Mouse (Mus musculus): Measurements from ENCODE around the gene Slc16a8. TPM values are rescaled to one million over a fixed set of nuclear protein-coding genes. Genes with fewer than 3 reads are reported as not detected.
A peak's percentile ranks its signal among the peaks of the same experiment; 100 is the strongest.
"Not testable (repeated sequence)": the region's sequence is repeated elsewhere in the genome, so short reads cannot be mapped to it uniquely, and the experiment has no call there.

The Slc16a8 gene
- total RNA-seq, 2 experiments from 2014 or later: 0.17 TPM

DNA sequence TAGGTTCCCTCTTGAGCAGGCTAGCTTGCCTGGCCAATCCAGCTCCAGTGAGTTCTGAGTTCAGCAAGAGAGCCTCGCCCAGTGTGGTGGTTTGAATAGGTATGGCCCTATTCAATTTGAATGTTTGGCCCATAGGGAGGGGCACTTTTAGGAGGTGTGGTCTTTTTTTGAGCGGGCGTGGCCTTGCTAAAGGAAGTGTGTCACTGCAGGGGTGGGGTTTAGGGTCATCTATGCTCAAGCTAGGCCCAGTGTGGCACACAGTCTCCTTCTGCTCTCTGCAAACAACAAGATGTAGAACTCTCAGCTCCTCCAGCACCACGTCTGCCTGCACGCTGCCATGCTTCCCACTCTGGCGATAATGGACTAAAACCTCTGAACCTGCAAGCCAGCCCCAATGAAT, 9.2 kb upstream of the Slc16a8 start:
- DNase-seq (ENCODE audit: low spot score in 2 of 2): no peak

DNA sequence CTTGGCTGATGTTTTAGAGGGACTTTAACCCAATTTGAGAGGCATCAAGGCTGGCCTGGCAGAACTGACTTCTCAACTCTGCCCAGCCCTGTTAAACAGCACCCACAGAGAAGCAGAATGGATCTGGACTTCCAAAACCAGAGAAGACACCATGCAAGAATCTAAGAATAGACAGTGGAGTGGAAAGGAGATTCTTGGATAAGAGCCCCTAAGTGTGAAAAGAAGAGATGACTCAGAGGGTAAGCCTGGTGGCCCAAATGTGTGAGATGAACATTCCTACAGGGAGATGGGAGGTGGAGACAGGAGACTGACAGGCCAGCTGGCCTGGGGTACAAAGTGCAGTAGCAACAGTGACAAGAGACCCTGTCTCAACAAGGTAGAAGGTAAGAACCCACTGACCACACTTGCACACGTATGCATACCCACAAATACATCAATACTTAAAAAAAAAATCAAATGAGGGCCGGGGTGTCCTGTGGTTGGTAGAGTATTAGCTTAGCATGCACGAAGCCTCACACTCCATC, 8.3 kb upstream of the Slc16a8 start:
- DNase-seq (ENCODE audit: low spot score in 2 of 2): no peak

DNA sequence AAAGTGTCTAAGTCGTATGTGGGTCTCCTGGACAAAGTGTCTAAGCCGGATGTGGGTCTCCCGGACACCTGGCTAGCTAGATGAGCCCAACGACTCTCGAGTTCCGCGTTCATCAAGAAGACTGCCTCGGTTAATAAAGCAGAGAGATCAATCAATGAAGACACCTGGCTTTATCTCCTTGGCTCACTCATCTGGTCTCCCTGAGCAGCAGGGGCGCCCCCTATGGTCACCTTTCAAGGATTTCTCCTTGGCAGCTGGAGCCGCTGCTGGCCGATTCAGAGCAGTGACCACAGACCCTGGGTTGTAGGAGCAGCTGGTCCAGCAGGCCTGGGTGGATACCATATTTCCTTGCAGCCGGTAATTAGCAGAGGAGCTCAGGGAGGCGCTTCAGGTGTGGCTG, 7.8 kb upstream of the Slc16a8 start:
- no peak for DNase-seq (ENCODE audit: low spot score in 2 of 2)

- DNase-seq (ENCODE audit: low spot score in 2 of 2): no peak
These were observed 7.2 kb upstream of the Slc16a8 start for GRCm38 (mm10) chr15:79261757-79262156.

DNA sequence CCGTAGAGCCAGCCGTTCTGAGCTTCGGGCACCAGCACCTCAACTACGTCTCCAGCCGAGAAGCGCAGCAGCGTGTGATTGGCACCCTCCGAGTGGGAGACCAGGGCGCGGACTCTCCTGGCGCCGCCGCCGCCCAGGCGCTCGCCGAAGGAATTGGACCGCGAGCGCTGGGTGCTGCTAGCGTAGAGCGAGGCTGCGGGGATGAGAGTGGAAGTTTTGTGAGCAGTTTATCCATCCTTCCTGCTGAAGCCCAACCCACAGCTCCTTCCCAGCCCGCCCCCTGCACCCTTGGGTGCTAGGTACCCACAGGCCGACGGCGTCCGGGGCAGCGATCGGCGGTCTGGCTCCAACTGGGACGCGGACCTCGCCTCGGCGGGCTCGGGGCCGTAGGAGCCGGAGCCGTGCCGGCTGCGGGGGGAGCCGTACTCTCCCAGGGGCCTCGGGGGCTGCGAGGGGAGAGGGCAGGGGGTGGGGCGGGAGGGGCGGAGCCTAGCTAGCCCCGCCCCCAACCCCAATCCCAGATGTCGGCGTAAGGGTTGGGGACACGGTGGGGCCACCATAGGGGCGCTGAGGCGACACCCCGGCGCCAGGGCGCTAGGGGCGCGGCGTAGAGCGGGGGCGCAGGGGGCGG, 6.6 kb upstream of the Slc16a8 start:
- no peak for DNase-seq (ENCODE audit: low spot score in 2 of 2)

DNA sequence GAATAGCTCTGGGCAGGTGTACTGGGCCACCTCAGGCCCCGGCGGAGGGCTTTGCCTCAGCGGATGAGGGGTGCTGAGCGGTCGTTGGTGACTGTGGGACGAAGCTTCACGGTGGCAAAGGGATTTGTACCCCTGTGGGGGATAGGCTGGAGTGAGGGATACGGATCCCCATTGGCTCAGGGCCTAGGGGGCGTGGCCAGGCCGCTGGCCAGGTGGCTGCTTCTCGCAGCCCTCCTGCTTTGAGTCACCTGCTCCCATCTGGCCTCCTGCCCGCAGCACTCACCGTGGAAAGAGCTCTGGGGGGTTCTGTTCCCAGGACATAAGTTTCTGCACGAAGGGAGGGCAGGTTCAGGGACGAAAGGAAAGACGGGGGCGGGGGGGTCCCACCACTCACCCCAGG, 4.0 kb upstream of the Slc16a8 start:
- DNase-seq (ENCODE audit: low spot score in 2 of 2): no peak

DNA sequence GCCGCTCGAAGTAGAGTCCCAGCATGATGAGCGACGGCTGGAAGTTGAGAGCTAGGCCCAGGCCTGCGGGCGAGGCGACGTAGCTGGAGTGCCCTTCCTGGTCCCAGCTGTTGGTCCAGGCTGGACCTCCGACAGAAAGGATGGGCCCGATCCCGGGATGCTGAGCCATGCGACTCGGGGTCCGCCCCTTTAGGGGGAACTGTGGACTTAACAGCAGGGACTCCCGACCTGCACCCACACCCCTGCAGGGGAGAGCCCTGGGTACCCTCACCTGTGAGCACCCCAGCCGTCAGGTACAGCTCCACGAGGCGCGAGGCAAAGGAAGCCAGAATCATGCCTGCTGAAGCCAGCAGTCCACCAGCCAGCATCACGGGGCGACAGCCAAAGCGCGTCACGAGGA, 2.0 kb downstream of the Slc16a8 start:
- no peak for DNase-seq (ENCODE audit: low spot score in 2 of 2)

GRCm38 (mm10) chr15:79251781-79252491, 2.6 kb downstream of the Slc16a8 start:
- DNase-seq (ENCODE audit: low spot score in 2 of 2): no peak

- DNase-seq (ENCODE audit: low spot score in 2 of 2): no peak
These were observed 3.4 kb downstream of the Slc16a8 start for GRCm38 (mm10) chr15:79251168-79251567.

- DNase-seq (ENCODE audit: low spot score in 2 of 2): no peak
These were observed 4.3 kb downstream of the Slc16a8 start for GRCm38 (mm10) chr15:79250236-79250635.

DNA sequence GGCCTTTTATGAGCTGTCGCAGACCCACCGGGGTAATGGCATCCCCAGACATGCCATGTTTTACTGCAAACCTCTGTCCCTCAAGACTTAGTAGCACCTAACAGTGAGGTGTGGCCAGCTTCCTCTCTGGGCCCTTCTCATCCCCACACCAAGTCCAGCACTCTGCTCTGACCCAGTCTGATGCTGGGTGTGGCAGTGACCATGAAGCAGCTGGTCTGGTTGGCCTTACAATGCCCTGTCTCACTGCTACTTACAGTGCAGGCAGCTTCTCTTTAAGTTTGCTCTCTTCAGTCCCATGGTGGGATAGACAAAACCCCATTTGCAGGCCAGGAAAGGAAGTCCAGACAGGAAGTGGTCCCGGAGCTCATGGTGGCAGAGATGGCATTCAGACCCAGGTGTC, 9.2 kb downstream of the Slc16a8 start:
- DNase-seq (ENCODE audit: low spot score in 2 of 2): no peak

DNA sequence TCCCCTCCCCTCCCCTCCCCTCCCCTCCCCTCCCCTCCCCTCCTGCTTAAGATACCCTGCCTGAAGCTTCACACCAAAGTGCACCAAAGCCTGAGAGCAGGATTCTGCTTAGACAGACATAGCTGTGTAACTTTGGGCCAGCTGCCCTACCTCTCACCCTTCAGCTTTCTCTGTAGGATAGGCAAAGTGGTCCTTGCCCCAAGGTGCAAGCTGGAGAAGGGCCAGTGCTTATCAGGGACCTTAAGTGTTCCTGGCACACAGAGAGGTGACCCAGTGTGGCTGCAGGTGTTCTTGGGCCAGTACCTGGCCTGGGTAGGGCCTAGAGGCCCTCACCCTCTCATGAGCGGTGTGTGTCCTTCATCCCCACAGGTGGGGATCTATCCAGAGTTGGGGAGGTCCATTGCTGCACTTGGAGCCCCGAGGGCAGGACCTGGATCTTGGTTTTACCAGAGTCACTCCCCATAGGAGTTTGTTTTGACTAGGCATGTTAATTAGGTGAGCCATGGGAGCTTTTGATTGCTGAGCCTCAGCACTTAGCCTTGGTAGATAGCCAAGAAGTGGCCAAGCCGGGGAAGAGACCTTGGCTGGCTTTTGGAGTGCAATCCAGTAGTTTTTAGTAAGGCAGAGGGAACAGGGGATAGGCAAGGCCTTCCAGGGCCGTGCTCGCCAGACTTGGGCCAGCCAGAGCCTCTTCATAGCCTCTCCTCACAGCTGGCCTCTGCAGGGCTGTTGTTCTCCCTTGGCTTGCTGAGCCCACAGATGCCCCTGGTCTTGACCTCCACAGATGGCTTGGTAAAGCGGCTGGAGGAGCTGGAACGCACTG, 10.3 kb downstream of the Slc16a8 start:
- DNase-seq (ENCODE audit: low spot score in 2 of 2): peak in 1 of 2 experiments; percentile 25

DNA sequence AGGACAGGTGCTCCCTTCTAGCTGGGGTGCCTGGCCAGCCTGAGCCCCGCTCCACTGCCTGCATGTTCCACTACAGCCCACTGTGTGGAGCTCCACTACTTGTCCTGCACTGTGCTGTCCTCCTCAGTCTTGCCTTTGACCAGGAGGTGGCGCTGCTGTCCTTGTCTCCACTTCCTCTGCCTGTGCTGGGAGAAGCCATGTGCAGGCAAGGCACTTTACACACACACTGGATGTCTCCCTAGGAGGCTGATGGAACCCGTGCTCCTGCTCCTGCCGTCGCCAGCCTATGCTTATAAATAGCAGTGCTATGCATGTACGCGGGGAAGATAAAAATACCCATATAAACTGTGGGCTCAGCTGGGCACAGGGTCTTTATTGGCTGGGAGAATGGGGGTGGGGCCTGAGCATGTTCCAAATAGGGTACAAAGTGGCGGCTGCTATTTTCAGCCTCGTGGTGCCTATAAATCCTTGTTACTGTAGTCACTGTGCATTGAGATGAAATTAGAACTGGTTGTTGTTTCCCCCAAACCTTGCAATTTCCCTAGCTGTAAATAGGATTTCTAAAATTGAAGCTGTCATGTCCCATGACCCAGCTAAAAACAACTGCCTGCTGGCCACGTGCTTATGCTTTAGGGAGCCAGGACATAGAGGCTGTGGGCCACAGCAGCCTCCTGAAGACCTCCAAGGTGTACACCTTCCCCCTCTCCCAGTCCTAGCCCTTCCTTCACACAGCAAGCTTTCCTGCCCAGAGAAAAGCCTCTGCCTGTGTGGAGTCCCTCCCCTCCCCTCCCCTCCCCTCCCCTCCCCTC, 11.1 kb downstream of the Slc16a8 start:
- peak; percentile 85 to 96 for DNase-seq (ENCODE audit: low spot score in 2 of 2)

GRCm38 (mm10) chr15:79242574-79243233, 11.9 kb downstream of the Slc16a8 start:
- no peak for DNase-seq (ENCODE audit: low spot score in 2 of 2)

DNA sequence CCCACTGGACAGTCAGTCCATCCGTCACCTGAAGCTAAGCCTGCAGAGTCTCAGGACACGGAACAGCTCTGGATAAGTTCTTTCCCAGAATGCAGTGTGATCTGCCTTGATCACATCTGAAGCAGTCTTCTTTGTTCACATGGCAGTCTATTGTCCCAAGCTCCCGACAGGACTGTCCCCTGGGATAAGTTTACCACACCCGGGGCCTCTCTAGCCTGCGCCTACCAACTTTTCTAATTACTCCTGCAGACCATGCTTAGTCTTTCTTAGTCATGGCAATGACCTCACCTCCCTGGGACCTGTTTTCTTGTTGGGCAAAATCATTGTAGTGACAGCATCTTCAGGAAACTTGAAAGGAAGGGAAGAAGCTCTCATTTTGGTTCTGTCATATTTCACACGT, 16.5 kb downstream of the Slc16a8 start:
- DNase-seq (ENCODE audit: low spot score in 2 of 2): no peak

GRCm38 (mm10) chr15:79235268-79235667, 19.3 kb downstream of the Slc16a8 start:
- DNase-seq (ENCODE audit: low spot score in 2 of 2): no peak

GRCm38 (mm10) chr15:79229058-79229821, 25.3 kb downstream of the Slc16a8 start, which contains the start of the genes Pick1 and Gm49486:
Gene Pick1, plus strand, starts transcription at chr15:79229173.
Gene Gm49486, plus strand, starts transcription at chr15:79229391.
- peak; percentile 55 to 69 for DNase-seq (ENCODE audit: low spot score in 2 of 2)

DNA sequence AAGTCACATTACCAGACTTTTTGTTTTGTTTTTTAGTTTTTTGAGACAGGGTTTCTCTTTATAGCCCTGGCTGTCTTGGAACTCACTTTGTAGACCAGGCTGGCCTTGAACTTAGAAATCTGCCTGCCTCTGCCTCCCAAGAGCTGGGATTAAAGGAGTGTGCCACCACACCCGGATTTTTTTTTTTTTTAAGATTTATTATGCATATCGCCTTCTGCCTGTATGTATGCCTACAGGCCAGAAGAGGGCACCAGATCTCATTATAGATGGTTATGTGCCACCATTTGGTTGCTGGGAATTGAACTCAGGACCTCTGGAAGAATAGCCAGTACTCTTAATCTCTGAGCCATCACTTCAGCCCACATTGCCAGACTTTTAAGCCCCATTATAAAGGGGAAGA, 28.8 kb downstream of the Slc16a8 start:
- DNase-seq (ENCODE audit: low spot score in 2 of 2): not testable (repeated sequence)

GRCm38 (mm10) chr15:79224685-79225084, 29.9 kb downstream of the Slc16a8 start:
- DNase-seq (ENCODE audit: low spot score in 2 of 2): peak; percentile 72 to 84

DNA sequence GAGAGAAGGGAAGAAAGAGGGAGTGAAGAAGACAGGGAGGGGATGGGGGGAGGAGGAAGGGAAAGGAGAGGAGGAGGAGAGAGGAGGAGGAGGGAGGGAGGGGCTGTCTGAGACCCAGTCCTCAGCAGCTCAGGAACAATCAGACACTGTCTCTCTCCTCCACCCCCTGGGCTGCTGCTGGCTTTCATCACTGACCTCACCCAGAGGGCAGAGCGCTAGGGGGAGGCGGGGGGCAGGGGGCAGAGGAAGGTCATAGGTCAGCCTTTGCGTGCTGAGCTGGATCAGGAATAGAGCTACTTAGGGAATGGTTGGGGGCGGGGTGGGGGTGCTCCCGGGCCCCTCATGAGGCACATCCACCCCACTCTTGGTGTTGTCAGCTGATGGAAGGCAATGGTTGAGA, 30.9 kb downstream of the Slc16a8 start:
- no peak for DNase-seq (ENCODE audit: low spot score in 2 of 2)
